Mouse (Mus musculus) hindlimb bud, embryonic 11.5 days (tissue): ENCODE results near the gene Prdx2.

Source experiments
- DNase-seq: peaks from one replicate; pipeline ENCODE4 v3.0.0-alpha.2; 2012; ENCODE audit warnings: low read depth, low spot score; ENCODE audit errors: extremely low spot score

Prdx2 gene

DNA sequence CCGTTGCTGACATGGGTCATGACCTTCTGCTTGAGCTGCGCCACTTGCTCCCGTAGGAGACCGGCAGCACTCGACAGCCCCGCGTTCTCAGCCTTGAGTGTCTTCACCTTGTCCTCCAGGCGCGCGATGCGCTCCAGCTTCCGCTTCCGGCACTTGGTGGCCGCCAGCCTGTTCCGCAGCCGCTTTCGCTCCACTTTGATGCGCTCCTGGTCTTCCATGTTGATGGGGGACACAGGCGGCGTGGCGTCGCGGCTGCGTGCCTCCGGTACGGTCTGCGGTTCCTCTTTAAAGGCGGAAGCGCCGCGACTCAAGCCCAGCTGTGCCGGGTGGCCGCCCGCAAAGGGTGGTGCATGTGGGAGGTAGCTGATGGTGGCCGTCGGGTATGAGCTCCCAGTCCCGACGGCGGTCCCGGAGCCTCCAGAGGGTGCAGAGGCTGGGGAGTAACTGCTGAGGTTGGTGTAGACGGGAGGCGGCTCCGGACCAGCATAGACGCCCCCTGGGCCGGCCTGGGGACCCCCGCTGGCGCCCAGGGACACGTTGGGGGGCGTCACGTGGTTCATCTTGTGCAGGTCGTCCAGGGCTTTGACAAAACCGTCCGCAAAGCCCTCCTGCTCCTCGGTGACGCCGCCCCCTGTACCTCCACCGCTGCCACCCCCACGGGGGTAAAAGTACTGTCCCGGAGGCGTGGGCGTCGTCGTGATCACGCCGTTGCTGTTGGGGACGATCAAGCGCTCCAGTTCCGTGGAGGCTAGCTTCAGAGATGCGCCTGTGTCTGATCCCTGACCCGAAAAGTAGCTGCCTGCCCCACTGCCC lies 8.3 kb downstream of the Prdx2 start:
- DNase-seq: no peak

DNA sequence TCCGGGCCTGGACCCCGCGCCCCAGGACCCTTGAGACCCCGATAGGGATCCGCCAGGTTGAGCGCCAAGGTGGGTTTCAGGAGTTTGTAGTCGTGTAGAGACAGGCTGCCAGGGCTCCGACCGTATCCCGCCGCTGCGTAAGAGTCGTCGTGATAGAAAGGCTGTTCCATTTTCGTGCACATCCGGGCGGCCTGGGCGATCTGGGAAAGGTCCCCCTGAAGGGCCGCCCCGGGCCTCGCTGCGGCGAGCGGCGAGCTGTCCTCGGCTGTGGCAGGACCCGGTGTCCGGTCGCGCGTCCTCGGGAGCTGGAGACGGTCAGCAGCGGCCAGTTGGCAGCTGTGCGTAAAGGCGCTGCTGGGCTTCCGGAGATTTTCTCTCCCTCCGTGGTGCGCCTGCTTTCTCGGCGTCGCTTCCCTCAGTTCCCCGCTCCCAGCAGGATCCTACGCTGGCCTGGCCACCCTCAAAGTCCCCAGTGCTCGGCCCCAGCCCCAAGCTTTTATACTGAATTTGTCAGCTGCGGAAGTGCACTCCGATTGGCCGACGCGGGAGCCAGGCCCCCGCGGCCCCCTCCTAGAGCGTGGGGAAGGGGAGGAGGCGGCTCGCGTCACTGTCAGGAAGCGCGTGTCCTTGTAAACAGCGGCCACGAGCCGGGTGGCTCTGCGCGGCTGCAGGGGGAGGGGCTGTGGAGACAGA lies 9.0 kb downstream of the Prdx2 start, which contains the start of gene Junb:
Junb (minus strand) TSS at position 471 of the 693 bp plus-strand sequence.
- no peak for DNase-seq

DNA sequence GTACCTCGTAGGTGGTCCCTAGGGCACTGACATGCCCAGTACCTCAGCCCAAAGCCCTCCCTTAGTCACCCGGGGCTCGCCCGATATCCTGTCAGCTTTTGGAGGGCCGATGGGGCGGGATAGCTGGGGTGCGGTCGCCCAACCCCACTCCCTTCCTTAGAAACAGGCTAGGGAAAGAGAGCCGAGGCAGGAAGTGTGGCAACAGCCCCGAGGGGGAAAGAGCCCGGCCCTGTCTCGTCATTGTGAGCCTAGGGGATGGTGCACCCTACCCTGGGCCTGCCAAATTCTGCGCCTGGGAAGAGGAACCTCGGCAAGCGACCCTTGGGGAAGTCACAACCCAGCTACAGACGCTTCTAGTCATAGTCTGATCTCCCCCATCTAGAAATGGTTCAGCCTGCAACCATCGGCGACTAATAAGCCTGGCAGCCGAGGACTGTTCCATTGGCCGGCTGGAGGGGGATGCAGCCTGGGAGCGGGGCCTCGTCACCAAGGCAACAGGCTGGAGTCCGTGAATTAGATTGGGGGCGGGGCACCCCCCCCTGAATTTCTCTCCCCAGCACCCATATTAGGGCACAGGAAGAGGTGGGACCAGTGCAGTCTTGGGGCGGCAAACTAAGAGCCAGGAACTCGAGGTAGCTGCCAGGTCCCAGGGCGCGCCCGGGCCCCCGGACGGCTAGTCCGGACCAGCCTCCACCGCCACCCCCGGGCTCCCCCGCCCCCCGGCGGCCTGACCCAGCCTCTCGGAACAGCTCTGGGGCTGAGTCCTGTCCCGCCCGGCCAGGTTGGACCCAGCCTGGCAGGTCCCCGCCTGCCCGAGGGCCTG lies 10.4 kb downstream of the Prdx2 start:
- no peak for DNase-seq

DNA sequence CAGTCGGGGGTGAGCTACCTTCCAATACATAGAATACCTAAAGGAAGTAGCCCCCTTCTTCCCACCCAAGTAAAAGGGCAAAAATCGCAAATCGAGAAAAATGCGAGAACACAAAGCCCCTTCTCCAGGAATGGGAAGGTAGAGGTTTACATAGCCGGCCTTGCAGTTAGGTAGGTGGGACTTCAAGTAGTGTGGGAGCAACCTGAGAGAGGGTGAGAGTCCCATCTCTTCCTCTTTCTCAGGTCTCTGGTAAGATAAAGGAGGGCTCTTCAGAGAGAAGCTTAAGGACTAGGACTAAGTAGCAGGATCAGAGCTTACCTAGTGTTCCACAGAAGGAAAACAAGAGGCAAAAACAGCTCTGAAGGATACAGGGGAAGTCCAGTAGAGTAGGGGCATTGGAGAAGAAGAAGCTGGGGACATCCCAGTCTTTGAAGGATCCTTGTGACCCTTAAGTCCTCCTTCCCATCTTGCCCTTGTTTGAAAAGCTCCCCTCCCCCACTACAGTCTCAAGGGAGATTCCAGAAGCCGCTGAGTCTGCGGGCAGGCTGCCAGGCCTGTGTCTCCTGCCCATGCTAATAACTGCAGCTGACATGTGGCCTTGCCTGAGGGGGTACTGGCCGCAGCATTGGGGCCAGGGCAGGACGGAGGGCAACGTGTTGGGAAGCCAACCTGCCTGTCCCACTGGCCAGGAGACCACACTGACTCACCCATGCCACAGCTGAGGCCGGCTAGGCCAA lies 11.4 kb downstream of the Prdx2 start:
- no peak for DNase-seq

DNA sequence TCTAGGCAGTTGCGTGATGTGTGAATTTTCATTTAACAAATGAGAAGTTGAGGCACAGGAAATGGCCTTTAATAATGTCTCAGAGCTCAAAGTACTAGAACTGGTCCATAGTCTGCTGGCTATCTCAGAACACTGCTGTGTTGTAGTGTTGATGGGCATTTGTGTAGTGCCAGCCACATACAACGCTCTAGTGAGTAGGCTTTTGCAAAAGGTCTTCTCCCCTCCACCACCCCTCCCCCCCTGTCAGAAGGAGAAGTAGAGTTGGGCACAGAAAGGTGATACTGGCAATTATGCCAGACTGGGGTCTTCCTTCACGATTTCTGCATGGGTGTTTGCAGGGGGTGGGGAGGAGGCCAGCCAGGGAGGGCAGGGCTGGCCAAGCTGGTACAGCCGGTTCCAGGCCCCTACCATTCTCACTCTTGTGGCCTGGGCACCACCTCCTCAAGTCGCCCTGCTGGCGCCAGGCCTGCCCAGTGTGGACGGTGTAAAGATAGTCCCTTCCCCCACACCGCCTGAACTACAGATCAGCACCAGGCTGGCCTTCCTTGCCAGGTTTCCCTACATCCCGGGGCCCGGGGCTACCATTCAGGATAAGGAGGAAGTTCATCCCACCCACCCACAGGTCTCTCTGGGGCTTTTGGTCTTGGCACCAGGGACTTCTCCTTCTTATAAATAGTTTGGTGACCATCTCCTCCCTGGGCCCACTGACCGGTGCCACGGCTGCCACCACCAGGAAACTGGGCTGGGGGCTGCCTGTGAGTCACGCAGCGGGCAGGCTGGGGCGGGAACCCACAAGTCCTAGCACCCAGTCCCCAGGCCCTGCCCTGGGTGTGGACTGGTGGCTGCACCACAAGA lies 12.5 kb downstream of the Prdx2 start:
- no peak for DNase-seq

DNA sequence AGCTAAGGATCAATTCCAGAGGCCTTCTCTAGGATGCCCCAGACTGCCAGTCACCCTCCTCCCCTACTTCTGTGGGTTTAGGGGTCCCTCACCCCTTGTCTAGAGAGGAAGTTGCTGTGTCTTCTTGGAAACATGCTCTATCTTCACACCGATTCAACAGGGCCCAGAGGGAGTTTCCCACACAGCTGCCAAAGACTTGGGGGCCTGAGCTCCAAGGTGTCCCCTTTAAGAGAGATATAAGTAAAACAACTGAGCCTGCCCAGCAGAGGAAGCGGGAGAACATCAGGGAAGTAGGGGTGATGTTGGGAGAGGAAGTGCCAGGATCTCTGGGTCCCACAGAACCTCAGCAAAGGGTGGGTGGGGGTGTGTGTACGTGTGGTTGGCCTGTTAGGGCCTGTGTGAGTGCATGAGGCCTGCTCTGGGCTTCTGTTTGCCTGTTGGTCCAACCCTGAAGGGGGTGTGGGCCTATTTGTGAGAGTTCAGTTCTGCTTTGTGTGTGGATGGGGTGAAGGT lies 13.2 kb downstream of the Prdx2 start:
- DNase-seq: no peak

DNA sequence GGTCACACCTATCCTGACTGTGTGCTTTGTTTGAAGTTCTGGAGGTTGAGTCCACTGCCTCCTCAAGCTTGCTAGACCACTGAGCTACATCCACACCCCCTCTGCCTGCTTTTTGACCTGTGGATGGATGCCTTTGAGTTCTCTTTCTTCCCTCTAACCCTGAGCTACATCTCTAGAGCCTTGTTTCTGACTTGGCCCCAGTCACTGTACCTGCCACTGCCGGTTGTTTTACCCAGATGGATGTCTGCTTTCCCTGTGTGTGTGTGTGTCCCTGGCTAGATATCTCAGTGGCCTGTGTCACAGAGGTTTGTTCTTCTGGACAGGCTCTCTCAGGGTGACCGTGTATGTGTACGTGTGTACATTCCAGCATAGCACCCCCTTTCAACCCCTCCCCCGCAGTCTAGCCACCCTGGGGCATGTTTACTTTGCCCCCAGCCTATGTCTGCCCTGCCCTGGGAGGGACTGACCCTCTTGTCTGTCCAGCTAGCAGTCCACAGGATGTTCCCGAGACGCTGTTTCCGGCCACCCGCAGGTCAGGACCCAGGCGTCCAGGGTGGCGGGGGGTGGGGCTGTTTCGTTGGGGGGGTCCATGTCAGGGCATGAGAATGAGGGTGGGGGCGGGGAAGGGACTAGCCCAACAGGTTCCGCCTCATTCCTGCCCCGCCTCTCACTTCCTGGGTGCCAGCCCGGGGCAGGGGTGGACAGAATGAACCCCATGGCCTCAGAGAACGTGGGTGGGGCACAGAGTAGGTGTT lies 15.1 kb downstream of the Prdx2 start:
- DNase-seq: no peak

DNA sequence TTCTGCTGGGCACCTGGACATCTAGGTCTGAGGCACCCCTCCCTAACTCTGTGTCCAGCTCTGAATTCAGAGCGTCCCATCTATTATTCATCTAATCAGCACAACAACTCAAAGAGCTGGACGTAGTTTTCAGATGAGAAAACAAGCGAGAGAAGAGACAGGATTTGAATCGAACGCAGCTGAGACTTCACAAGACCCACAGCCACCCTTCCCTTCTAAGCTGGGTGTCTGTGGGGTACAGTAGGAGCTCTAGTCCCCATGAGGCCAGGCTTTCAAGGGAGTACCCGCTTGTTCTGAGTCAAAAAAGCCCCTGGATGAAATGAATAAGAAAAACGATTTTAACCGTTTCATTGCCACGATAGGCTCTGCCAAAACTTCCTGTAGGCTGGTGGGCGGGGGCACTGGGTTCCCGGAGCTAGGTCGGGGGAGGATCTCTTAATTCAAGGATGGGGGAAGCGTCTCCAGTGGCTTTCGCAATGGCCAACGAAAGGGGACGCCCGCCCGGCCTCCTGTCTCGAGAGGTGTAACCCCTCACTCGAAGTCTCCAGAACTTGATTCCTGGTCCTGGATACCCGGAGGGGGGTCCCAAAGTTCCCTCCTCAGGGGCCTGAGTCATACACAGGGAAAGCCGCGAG lies 15.8 kb downstream of the Prdx2 start:
- DNase-seq: no peak

DNA sequence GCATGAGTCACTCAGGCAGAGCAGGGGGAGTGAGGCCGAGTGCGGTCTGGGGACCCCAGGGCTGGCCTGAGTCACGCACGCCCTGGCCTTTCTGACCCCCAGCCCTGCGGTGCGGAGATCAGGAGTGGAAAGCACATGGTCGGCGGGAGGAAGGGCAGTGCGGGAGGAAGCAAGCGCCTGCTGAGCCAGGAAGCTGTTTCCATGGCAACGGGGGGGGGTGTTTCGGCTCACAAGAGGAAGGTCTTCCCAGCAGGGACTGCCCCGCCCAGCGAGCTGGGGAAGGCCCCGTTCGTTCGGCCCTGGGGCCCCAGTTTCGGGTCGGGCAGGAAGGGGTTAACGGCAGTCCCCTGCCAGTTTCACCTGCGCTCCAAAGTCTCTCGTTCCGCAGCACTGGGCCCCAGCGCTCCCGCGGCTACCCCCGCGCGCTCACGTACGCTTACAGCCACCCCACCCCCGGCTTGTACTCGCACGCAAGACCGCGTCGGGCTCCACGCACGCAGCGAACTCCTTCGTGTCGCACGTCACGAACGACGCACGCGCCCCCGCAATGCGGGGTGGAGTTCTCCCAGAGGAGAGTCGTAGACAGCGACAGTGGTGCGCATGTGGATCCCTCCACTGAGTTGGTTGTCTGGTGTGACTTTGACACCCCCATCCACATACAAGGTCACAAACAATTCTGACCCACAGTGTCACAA lies 16.4 kb downstream of the Prdx2 start:
- DNase-seq: no peak

DNA sequence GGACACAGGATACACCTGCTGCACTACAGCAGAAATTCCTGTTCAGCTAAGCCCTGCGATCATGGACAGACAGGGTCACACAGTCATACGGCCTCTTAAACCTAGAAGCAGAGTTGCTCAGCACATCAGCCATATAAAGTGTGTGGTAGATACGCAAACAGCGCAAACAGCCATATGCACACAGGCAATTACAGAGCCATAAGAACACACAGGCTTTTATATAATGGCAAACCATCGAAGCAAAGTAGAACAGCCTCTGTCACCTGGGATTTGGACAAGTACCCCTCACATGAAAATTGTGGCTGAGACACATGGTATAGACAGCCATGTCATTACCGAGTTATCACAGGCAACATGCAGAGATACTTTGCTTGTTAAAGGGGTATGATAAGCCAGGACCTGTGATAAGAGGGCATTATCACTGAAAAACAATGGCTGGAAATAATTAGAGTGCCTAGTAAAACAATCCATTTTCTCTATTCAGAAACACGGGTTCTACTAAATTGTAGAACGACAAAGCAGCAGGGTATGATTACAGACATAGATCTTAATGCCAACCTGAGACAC lies 17.1 kb downstream of the Prdx2 start:
- DNase-seq: no peak

DNA sequence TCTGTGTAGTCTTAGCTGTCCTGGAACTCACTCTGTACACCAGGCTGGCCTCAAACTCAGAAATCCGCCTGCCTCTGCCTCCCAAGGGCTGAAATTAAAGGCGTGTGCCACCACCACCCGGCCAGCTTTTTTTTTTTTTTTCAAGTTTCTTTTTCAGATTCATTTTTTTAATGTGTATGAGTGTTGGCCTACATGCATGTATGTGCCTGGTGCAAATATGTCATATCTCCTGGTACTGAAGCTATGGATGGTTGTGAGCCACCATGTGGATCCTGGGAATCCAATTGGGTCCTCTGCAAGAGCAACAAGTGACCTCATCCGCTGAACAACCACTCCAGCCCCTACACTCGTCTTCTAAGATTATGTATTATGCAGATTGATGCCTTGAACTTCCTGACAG lies 18.0 kb downstream of the Prdx2 start:
- no peak for DNase-seq

DNA sequence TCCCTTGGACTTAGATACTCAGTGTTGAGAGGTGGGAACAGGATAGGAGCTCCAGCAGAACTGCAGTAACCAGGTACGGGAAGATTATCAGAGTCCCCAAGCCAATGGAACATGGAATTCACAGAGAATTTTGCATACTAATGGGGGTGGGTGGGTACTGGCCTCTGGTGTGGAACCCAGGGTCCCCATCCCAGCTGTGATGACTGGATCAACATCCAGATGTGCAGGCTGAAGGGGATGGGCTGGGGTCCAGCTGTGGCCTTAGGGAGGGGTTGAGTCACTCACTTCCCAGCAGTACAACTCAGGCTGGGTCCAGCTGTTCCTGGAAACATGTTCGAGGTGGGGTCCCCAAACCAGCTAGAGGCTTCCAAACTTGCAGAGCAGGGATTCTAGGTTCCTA lies 18.5 kb downstream of the Prdx2 start:
- DNase-seq: no peak

DNA sequence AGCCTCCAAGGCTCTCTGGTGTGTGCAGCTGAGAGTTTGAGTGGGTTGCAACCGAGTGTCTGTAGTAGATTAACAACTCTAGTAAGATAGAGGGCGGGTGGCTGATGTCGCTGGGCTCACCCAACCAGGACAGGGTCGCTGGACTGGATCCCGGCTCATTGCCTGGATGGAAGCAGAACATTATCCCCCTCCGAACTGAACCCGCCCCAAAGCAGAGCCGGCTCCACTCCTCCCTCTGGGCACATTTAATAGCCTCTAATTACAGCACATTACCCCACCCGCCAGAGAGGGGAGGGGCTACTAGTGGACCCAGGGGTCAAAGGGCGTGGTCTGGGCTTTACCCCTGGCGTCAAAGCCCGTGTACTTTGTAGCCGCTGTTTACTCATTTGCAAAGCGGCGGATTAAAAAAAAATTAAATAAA lies 19.9 kb downstream of the Prdx2 start:
- no peak for DNase-seq

DNA sequence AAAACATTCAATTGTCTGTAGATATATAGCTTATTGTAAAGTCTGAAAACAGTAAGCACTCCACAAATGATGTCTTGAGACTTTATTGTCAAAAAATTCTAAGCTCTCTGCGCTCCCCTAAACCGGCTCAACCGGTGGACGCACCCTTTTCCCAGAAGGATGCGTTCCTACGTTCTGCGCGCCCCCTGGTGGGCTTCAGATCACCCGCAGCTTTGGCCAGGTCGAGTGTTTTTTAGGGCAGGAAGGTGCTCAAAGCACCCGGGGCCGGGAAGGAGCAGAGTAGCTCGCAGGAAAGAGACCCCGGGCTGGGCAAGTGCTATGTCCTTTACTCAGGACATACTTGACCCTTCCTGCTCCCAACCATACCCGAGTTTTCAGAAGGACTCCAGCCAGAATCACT lies 20.4 kb downstream of the Prdx2 start:
- no peak for DNase-seq

DNA sequence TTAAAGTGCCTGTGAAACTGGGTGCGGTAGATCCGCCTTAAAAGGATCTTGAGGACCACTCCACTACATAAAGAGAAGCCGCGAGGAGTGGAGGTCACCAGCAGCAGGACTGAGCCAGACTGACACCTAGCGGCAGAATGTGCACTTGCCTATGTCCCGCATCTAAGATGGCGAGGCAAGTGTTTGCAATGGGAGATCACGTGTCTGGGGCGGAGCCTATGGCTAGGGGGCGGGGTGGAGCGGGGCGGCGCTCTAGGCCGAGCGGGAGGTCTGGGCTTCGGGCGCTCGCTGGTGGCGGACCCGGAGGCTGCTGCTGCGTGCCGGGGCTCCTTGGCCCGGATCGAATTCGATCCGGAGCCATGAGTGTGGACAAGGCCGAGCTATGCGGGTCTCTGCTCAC lies 21.0 kb downstream of the Prdx2 start, which contains the start of gene Hook2:
Hook2 (plus strand) TSS at position 255 of the 400 bp plus-strand sequence.
- DNase-seq: peak; percentile 99

DNA sequence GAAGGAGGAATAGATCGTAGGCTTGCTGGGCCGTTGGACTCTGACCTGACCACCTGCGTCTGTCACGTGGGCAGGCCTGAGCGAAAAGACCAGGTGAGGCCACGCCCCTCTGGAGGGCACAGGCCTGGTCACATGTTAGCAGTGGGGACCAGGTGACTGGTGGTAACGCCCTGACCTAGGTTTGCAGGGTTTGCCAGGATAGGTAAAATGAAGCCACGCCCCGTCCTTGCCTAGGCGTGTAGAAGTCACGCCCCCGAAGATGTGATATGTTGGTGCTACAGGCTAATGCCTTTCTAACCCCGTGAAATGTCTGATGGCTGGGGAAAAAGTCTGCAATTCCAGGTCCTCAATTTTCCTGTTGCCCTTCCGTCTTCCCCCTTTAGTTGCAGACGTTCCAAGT lies 21.4 kb downstream of the Prdx2 start:
- DNase-seq: no peak

DNA sequence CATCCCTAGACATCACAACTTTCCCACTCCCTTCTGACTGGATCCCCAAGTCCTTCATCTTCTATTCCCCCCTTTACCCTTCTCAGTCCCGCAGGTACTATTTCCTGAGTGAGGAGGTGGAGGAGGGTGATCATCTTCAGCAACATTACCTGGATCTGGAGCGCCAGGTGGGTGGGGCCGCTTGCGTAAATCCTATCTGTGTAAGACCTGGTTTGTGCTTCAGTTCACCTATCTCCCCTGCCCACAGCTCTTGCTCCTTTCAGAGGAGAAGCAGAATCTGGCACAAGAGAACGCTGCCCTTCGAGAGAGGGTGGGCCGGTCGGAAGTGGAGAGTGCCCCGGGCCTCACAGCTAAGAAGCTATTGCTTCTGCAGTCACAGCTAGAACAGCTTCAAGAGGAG lies 25.0 kb downstream of the Prdx2 start:
- no peak for DNase-seq

DNA sequence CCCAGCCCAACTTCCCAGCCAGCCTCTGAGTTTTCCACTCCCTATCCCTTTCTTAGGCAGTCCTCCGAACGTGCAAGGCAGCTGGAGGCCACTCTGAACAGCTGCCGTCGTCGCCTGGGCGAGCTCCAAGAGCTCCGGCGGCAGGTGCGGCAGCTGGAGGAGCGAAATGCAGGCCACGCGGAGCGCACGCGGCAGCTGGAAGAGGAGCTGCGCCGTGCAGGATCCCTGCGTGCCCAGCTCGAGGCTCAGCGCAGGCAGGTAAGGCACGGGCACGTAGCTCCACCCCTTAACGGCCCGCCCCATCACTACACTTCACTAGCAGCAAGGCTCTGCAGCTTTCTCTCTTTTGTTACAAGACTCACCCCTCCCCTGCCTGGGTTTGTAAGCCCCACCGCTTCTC lies 26.3 kb downstream of the Prdx2 start:
- no peak for DNase-seq
